Mouse (Mus musculus) CH12.LX (cell line): ENCODE results near the gene Vcan. TPM values are rescaled to one million over a fixed set of nuclear protein-coding genes. Genes with fewer than 3 reads are reported as not detected.

Experiments
- DNase-seq: peaks from one replicate; pipeline ENCODE4 v3.0.0-alpha.2; 2013; ENCODE audit errors: extremely low read depth
- H3K27ac ChIP-seq: 2 replicates; pipeline ENCODE4 v1.5.1; 2012; ENCODE audit warnings: low read depth, mild to moderate bottlenecking, control low read depth, moderate library complexity; ENCODE audit not compliant: insufficient read depth
- H3K27me3 ChIP-seq: replicated peaks from 2 replicates; pipeline ENCODE3; 2012; ENCODE audit warnings: inconsistent platforms
- H3K36me3 ChIP-seq, 2 experiments: replicated peaks in 1 of 2; 2 replicates each; pipeline versions ENCODE3 to v1.6.1; 2012; ENCODE audit warnings: inconsistent platforms in 1 of 2, low read length in 1 of 2, mild to moderate bottlenecking in 1 of 2, mixed read lengths in 1 of 2, moderate library complexity in 1 of 2; ENCODE audit not compliant: control insufficient read depth in 1 of 2, insufficient read depth in 1 of 2
- H3K4me1 ChIP-seq, 2 experiments: 2 replicates each; pipeline ENCODE4 v1.6.1; 2012; ENCODE audit warnings: inconsistent platforms in 1 of 2, moderate library complexity in 1 of 2; ENCODE audit not compliant: insufficient read depth in 2 of 2, control insufficient read depth in 1 of 2
- H3K4me2 ChIP-seq: 2 replicates; pipeline ENCODE4 v1.6.1; 2012; ENCODE audit warnings: low read depth, mild to moderate bottlenecking, control low read depth; ENCODE audit not compliant: poor library complexity, insufficient read depth, severe bottlenecking
- H3K4me3 ChIP-seq, 3 experiments: fragments of 150-350 bp in 1 of 3; sonication (generic) in 1 of 3; replicated peaks in 1 of 3; 2 replicates each; pipeline versions ENCODE3 to v1.5.1; 2011 to 2012; ENCODE audit warnings: low read depth in 2 of 3, low read length in 2 of 3, mild to moderate bottlenecking in 2 of 3, moderate library complexity in 2 of 3, control low read depth in 1 of 3, improper control_type of control experiment in 1 of 3, inconsistent platforms in 1 of 3, mixed read lengths in 1 of 3; ENCODE audit not compliant: poor library complexity in 1 of 3
- H3K79me2 ChIP-seq: replicated peaks from 2 replicates; pipeline ENCODE4 v1.6.1; 2012; ENCODE audit warnings: mild to moderate bottlenecking, moderate library complexity; ENCODE audit not compliant: control insufficient read depth, poor library complexity, insufficient read depth, severe bottlenecking; ENCODE audit errors: extremely low read depth
- H3K9ac ChIP-seq: 2 replicates; pipeline ENCODE4 v1.6.1; 2012; ENCODE audit warnings: low read depth, mild to moderate bottlenecking, control low read depth, moderate library complexity; ENCODE audit not compliant: insufficient read depth
- H3K9me3 ChIP-seq: replicated peaks from 2 replicates; pipeline ENCODE3; 2012; ENCODE audit warnings: low read length, inconsistent platforms, mixed read lengths
- BHLHE40 ChIP-seq: IDR thresholded peaks from 2 replicates; pipeline ENCODE4 v1.6.1; 2011; ENCODE audit warnings: mild to moderate bottlenecking, low read depth, low read length, improper control_type of control experiment
- CHD2 ChIP-seq: IDR thresholded peaks from 2 replicates; pipeline ENCODE4 v1.6.1; 2011; ENCODE audit warnings: low read length, improper control_type of control experiment
- CTCF ChIP-seq, 2 experiments: IDR thresholded peaks in 1 of 2; conservative IDR thresholded peaks in 1 of 2; 2 replicates each; pipeline ENCODE4 v1.5.1; 2011 to 2012; ENCODE audit warnings: low read depth in 2 of 2, low read length in 2 of 2, improper control_type of control experiment in 1 of 2, inconsistent platforms in 1 of 2, mild to moderate bottlenecking in 1 of 2, moderate library complexity in 1 of 2
- ELF1 ChIP-seq: IDR thresholded peaks from 2 replicates; pipeline ENCODE4 v1.6.1; 2014; ENCODE audit warnings: low read depth, mild to moderate bottlenecking, inconsistent platforms, low read length, improper control_type of control experiment
- IRF4 ChIP-seq: IDR thresholded peaks from 2 replicates; pipeline ENCODE4 v1.6.1; 2014; ENCODE audit warnings: low read depth, mild to moderate bottlenecking, inconsistent platforms, low read length, improper control_type of control experiment
- JUND ChIP-seq: conservative IDR thresholded peaks from 2 replicates; pipeline ENCODE4 v1.6.1; 2011; ENCODE audit warnings: low read depth, low read length, improper control_type of control experiment
- MAZ ChIP-seq: IDR thresholded peaks from 2 replicates; pipeline ENCODE4 v1.6.1; 2012; ENCODE audit warnings: low read depth, mild to moderate bottlenecking, inconsistent platforms, low read length, improper control_type of control experiment, moderate library complexity
- MXI1 ChIP-seq: IDR thresholded peaks from 2 replicates; pipeline ENCODE4 v1.6.1; 2011; ENCODE audit warnings: mild to moderate bottlenecking, low read depth, low read length, improper control_type of control experiment
- MYC ChIP-seq: IDR thresholded peaks from 2 replicates; pipeline ENCODE4 v1.6.1; 2011; ENCODE audit warnings: low read depth, mild to moderate bottlenecking, improper control_type of control experiment, low read length
- NRF1 ChIP-seq: IDR thresholded peaks from 2 replicates; pipeline ENCODE4 v1.6.1; 2014; ENCODE audit warnings: low read depth, mild to moderate bottlenecking, inconsistent platforms, low read length, improper control_type of control experiment, moderate library complexity
- PAX5 ChIP-seq: IDR thresholded peaks from 2 replicates; pipeline ENCODE4 v1.6.1; 2012; ENCODE audit warnings: low read length, inconsistent platforms, mixed read lengths
- POLR2A ChIP-seq: IDR thresholded peaks from 2 replicates; pipeline ENCODE4 v1.6.1; 2011; ENCODE audit warnings: low read depth, mild to moderate bottlenecking, improper control_type of control experiment, low read length
- RAD21 ChIP-seq: IDR thresholded peaks from 2 replicates; pipeline ENCODE4 v1.6.1; 2011; ENCODE audit warnings: low read depth, mild to moderate bottlenecking, low read length, improper control_type of control experiment, moderate library complexity
- SMC3 ChIP-seq: IDR thresholded peaks from 2 replicates; pipeline ENCODE4 v1.6.1; 2011; ENCODE audit warnings: low read depth, low read length, improper control_type of control experiment
- TBP ChIP-seq: conservative IDR thresholded peaks from 2 replicates; pipeline ENCODE4 v1.6.1; 2011; ENCODE audit warnings: low read depth, low read length, improper control_type of control experiment
- TCF12 ChIP-seq: IDR thresholded peaks from 2 replicates; pipeline ENCODE4 v1.6.1; 2014; ENCODE audit warnings: low read depth, mild to moderate bottlenecking, inconsistent platforms, low read length, improper control_type of control experiment
- UBTF ChIP-seq: IDR thresholded peaks from 2 replicates; pipeline ENCODE4 v1.6.1; 2012; ENCODE audit warnings: low read depth, mild to moderate bottlenecking, inconsistent platforms, low read length, improper control_type of control experiment, moderate library complexity
- USF1 ChIP-seq: IDR thresholded peaks from 2 replicates; pipeline ENCODE4 v1.6.1; 2014; ENCODE audit warnings: low read depth, mild to moderate bottlenecking, inconsistent platforms, low read length, improper control_type of control experiment
- ZC3H11A ChIP-seq: IDR thresholded peaks from 2 replicates; pipeline ENCODE4 v1.6.1; 2012; ENCODE audit warnings: low read depth, mild to moderate bottlenecking, inconsistent platforms, low read length, improper control_type of control experiment
- dilution Hi-C: fragments of 300-500 bp; cut with MboI; formaldehyde crosslinking; loops from 2 replicates; pipeline ENCODE4 v1.14.3; 2020; ENCODE audit warnings: low sequenced_read_pairs; ENCODE audit not compliant: extremely low pct_unique_long_range_greater_than_20kb, extremely low pct_ligation_motif_present
- in situ Hi-C: fragments of 300-500 bp; cut with MboI; formaldehyde crosslinking; loops from 3 replicates; pipeline ENCODE4 v1.14.3; 2019; ENCODE audit warnings: low sequenced_read_pairs, low pct_ligation_motif_present, low pct_unique_long_range_greater_than_20kb, mixed read lengths
- polyA plus RNA-seq: library from polyadenylated mRNA; unstranded; fragments of >175 nt; gene quantifications from 2 replicates; pipeline ENCODE4 v1.2.1, GENCODE M21; 2012; ENCODE audit warnings: low read depth; ENCODE audit not compliant: insufficient read length
- total RNA-seq, 2 experiments: library from RNA; depleted of rRNA; stranded (reverse); fragments of 300-350 nt in 1 of 2; fragments of >200 nt in 1 of 2; gene quantifications; 2 replicates each; pipeline ENCODE4 v1.2.3; 2012 to 2014

Vcan gene
- total and polyA plus RNA-seq, 3 experiments: 0.04 to 0.23 (median 0.07) TPM

DNA sequence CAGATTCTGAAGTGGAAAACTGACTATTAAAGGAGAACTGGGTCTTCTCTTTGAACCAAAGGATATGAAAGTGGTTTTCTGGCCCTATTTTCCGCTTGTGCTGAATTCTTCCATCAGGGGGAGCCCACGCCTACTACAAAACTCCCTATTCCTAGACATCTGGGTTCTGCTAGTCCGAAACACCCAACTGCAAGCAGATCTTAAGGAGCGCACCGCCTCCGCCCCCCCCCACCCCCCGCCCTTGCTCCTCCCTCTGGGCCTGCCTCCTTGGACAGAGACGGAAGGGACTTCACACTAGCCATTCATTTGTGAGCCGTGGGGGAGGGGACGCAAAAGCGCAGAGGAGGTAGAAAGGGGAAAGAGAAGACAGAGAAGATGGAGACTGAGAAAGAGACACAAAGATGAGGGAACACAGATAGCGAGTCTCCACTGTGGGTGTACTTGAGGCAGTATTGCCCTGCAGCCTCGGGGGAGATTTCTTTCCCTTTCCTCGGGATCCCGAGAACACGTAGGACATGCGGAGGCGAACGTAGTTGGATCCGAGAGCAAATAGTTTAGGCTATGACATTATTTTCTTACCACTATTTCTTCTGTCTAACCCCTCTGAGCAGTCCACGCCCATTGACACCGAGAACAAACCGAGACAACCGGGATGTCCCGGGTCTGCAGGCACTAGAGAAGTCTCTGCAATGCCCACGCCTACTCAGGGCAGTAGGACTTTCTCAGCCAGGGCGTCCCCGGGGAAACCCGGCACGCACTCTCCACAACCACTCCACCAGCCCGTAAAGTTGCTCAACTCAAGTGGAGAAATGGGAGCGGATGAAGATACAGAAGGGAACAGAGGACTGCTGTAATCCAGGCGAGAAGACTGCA, 1.8 kb downstream of the Vcan start:
- no peak overlapping the region for H3K27ac ChIP-seq
- in situ Hi-C loops: no loop called here
- H3K4me1 ChIP-seq: peaks cover 0 to 12% of the 10 kb centered on the region in 2 experiments; a peak in 2 of 4 replicates
- H3K4me3 ChIP-seq: peak overlapping the region; percentile 61 to 70 (median 64)
- H3K9me3 ChIP-seq: no peaks in the 10 kb centered on the region
- TF ChIP-seq USF1: no peak
- TF ChIP-seq NRF1: no peak
- TF ChIP-seq TBP: peak; percentile 55; the same call in 1 of the 2 replicates
- TF ChIP-seq JUND: no peak
- peak; percentile 15; the same call in 1 of the 2 replicates for TF ChIP-seq IRF4
- TF ChIP-seq CTCF (conservative IDR thresholded peaks at IDR 0.05 in 1 of 2, IDR thresholded peaks at IDR 0.05 in 1 of 2; ENCODE audit: low read depth in 2 of 2, low read length in 2 of 2): peak in 1 of 2 experiments; percentile 63; a peak in 2 of 4 replicates
- peak; percentile 43; the same call in 1 of the 2 replicates for TF ChIP-seq MXI1
- TF ChIP-seq RAD21: peak; percentile 69
- TF ChIP-seq PAX5: no peak
- TF ChIP-seq MYC: 0 out of 2 replicates have a peak, but pooled peaks have one; percentile 25
- no peak for TF ChIP-seq ZC3H11A
- peak; percentile 61; the same call in 1 of the 2 replicates for TF ChIP-seq CHD2
- TF ChIP-seq BHLHE40: no peak
- no peak for TF ChIP-seq UBTF
- peak; percentile 32 for TF ChIP-seq SMC3
- 0 out of 2 replicates have a peak, but pooled peaks have one; percentile 28 for TF ChIP-seq MAZ
- 0 out of 2 replicates have a peak, but pooled peaks have one; percentile 31 for TF ChIP-seq POLR2A
- 0 out of 2 replicates have a peak, but pooled peaks have one; percentile 21 for TF ChIP-seq TCF12
- TF ChIP-seq ELF1: peak; percentile 29; the same call in 1 of the 2 replicates
- peak overlapping the region; percentile 70 for H3K9ac ChIP-seq
- H3K27me3 ChIP-seq: peaks cover 1% of the 10 kb centered on the region
- peak; percentile 89 for DNase-seq
- peaks cover 0 to 3% of the 10 kb centered on the region in 2 experiments for H3K36me3 ChIP-seq
- H3K4me2 ChIP-seq: peak overlapping the region; percentile 97
- H3K79me2 ChIP-seq: no peaks in the 10 kb centered on the region
- dilution Hi-C loops: no loop called here
